Mouse (Mus musculus): ENCODE data around the gene Whrn.
A peak's percentile ranks its signal among the peaks of the same experiment; 100 is the strongest.

The Whrn gene

DNA sequence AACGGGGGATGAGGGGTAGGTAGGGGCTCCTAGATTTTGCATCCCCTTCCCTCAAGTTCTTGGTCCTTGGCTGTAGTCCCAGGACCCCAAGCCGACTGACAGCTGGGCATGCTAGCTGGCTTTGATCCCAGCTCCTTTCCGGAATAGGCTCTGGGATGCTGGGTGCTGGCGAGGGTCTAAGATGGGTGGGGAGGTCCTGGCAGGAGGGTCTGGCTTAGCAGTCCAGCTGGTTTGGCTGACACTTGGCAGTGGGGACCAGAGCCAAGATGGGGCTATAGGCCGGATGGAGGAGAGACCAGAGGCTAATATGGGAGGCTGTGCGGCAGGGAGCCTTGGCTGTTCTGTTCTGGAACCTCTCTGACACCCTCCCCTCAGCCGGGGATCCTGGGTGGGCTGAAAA is 87.5 kb downstream of the Whrn start:
- peak; percentile 46 to 76 for DNase-seq (ENCODE audit: low spot score in 2 of 2)

DNA sequence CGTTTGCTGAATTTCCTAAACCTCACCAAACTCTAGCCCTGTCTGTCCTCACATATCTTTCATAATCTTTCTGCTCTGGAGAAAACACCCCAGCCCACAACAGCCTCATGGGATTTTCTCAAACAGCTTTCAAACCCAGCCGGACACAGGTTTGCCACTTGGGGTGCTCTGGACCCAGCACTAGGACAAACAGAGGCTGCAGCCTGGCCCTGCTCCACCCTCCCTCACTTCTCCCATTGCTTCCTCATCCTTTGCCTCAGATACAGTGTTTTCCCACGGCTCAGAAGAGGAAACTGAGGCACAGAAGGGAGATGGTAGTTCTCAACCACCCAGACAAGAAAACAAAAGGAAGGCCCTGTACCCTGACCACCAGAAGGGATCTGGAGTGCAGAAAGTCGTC is 90.1 kb downstream of the Whrn start:
- DNase-seq (ENCODE audit: low spot score in 2 of 2), result no peak

DNA sequence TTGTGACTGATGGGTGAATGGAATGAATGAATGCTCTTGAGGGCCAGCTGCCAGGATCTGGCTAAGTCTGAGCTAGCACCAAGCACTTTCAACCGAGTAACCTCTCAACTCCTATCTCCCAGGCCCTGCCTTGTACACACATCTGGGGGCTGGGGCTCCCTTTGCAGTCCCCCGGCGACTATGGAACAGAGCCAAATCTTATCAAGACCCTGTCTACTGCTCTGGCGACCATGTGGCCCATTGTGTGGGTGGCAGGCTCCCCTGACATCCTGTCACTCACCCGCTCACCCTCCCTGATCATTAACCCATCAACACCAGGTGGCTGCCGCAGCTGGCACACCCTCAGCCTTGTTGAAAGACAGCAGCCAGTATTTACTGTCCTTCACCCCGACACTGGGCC is 90.7 kb downstream of the Whrn start:
- no peak for DNase-seq (ENCODE audit: low spot score in 2 of 2)

DNA sequence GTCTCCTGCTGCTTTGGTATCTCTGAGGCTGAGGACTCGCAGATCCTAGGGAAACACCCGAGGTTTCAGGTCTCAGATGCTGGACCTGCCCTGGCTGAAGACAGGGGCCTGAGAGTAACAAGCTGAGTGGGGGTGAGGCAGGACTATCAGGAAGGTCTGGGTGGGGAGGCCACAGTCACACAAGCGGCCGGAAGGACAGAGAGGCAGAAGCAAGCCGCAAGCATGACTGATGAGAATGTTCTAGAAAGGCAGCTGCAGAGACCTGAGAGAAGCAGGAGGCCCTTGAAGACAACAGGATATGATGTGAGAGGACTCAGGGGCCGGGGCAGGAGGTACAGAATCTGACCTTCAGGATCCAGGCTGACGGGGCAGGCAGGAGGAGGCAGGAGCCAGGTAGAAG is 91.6 kb downstream of the Whrn start:
- DNase-seq (ENCODE audit: low spot score in 2 of 2), result no peak

DNA sequence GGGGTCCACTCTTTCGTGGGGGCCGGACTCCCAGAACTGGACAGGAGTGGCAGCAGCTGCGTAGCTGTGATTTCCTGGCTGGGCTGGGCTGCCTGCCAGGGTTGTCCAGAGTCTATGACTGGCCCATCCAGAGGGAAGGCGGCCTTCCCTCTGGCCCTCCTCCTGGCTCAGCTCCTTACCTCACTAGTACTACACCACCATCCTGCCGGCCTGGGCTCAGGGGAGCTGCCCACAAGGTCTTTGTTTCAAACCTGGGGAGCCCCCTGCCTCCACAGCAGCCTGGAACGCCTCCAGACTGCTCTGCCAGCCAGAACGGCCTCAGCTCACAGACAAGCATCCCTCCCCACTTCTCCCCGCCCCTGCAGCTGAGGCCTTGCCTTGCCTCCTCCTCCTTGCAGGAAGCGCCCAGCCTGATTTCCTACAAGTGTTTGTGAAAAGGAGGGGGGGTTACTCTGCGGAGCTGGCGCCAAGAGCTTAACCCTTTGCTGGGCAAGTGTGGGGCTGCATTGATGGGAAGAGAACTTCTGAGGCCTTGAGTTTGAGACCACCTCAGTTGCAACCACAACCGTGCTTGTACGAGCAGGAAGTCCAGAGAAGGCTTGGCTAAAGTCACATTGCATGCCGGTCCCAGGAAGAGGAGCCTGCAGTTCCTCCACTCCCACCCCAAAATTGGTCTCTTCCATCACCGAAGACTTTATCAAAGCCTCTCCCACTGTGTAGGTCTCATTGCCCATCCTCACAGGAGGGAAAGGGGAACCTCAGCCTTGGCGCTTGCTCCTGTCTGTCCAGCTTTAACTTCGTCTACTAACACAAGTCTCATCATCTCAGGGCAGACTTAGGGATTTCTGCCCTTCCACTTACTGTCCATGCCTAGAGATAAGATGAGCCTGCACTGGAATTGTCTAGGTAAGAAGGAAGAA is 92.5 kb downstream of the Whrn start, which contains the start of gene Akna:
Akna (minus strand) TSS at position 315 of the 920 bp plus-strand sequence.
- DNase-seq (ENCODE audit: low spot score in 2 of 2), result peak; percentile 64 to 82

DNA sequence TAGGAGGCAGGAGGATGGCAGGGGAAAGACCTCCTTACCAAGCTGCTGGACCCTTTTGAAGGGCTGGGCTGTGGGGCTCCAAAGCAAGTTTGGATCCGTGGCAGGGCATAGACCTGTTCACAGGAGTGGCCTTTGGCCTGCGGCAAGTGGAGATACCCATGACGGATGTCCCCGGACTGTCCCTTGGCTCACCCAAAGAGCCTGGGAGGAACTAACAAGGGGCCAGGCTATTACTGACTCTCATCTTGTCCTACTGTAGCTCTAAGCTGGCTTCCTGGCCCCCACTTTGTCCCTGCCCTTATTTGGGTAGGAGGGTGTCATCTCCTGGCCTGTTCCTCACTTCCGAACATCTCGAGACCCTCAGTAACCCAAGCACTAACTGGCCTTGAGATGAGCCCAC is 93.2 kb downstream of the Whrn start:
- DNase-seq (ENCODE audit: low spot score in 2 of 2), result no peak

DNA sequence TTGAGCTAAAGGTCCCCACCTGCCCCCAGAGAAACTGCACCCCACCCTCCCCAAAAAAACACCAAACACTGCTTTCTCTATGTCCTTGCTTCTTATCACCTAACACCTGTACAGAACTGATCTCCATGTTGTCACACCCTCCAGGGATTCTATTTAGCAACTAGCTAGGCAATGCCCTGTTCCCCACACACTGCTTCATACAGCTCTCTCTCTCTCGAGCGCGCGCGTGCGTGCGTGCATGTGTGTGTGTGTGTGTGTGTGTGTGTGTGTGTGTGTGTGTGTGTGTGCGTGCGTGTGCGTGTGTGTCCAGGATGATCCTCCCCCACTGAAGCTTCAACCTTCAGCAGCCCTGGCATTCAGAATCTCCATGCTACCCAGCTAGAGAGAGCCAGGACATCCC is 93.7 kb downstream of the Whrn start:
- DNase-seq (ENCODE audit: low spot score in 2 of 2), result no peak

DNA sequence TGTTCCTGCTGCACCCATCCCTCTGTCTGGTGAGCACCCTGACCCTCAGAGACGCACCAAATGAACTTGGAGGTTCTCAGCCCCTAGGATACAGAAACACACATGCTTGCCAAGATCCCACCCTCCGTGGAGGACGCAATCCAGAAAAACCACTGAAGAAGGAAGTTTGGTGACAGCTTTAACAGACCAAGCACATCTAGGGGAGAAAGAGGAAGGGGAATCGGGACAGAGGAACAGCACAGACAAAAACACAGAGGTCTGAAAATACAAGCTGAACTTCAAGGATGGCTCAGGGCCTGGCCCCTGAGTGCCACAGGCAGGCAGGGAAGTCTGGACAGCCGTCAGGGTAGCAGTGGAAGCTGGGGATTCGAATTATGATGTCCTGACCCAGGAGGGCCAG is 94.2 kb downstream of the Whrn start:
- no peak for DNase-seq (ENCODE audit: low spot score in 2 of 2)

DNA sequence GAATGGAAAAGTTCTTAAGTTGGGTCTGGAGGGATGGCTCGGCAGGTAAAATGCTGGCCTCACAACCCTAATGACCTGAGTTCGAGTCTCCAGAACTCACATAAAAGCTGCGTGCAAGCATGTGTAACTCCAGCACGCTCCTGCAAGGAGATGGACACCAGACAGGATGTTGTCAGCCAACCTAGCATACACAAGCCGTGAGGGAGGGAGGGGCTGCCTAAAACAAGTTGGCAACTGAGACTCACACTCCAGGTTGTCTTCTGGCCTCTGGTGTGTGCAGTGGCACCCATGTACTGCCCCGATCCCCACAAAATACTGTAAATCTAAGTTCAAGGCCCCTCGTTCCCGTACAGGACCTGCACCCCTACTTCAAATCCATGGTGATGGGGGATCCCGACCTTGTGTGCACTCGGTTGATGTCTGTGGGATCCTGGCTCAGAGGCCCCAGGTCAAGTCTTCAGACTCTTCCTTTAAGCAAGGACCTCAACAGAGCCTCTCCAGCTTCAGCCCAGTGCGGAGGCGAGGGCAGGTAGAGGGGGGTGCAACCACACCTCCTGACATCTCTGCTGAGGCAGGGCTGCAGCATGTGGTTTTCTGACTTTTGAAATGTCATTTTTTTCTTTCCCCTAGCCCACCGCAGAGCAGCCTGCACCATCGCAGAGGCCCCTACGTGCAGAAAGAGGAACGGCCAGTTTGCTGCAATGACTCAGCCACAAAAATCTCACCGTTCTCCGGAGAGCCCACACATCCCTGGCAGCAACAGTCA is 95.1 kb downstream of the Whrn start:
- no peak for DNase-seq (ENCODE audit: low spot score in 2 of 2)

DNA sequence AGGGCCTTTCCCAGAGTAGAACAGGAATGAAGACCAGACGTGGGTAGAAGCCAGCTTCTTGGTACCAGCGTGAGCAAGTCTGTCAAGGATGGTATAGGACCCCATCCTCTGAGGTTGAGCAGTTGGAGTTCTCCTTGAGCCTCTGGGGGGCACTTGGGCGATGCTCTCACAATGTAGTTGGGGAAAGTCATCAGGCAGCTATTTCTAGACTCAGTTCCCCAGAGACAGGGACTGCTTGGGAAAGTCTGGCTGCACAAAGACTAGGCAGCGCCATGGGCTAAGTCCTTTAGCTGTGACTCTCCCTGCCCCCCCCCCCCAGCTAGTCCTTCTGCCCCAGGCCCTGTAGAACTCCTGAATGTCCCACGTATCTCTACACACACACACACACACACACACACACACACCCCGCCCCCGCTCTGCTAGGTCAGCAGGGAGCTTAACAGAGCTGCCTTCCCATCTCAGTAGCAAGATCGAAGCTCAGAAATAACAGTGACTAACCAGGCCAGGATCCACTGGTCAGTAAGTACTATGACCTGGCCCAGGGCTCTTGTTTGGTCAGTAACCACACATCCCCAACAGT is 96.0 kb downstream of the Whrn start:
- DNase-seq (ENCODE audit: low spot score in 2 of 2), result no peak

DNA sequence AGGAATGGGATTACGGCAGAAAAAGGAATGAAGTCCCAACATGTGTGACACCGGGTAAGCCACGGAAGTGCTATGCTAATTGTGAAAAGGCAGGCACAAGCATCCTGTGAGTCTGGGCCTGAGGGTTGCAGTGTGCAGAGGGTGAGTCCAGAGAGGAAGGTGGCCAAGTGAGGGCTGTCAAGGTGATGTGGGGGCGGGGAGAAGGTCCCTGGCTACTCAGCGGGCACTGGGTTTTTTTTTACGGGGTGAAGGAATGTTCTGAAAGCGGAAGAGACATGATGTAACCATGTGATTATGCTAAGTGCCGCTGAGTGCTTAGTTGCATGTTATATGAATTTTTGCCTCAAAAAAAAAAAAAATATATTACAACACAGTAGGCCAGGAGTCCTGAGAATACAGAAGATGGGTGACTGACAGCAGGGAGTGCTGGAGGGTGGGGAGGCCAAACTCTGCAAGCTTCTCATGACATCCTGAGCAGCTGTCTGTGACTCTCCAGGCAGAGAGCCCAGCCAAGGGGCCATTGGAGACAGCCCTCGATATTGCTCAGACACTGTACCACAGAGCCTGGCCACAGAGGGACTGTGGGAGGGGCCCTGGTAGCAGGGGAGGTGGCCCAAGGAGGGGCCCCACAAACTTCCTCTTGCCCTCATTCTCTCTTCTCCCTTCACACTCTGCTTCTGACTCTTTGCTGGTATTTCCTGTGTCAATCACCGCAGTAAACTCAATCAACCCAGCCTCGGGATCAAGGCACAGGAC is 96.8 kb downstream of the Whrn start:
- DNase-seq (ENCODE audit: low spot score in 2 of 2), result no peak

DNA sequence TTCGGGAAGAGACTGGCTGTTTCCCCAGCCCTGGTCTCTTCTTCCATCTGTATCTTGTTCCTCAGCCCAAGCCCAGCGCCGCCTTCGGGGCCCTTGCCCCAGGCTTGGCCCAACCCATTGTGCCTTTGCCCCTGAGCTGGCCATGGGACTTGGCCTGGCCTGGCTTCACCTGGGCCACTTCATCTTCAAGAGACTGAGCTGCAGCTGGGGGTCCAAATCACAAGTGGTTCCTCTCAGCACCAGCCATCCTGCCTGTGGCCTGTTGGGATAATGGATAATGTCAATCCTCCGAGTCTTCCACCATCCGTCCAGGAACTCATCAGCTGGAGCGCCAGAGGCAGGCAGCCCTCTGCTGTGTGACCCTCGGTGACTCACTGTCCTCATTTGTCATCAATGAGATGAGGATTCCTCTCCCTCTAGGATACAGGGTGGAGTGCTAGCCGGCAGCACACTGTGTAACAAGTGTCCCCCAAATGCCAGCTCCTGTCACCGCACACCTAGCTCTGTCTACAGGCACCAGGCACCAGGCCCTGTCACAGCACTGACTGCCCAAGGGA is 97.7 kb downstream of the Whrn start:
- no peak for DNase-seq (ENCODE audit: low spot score in 2 of 2)

DNA sequence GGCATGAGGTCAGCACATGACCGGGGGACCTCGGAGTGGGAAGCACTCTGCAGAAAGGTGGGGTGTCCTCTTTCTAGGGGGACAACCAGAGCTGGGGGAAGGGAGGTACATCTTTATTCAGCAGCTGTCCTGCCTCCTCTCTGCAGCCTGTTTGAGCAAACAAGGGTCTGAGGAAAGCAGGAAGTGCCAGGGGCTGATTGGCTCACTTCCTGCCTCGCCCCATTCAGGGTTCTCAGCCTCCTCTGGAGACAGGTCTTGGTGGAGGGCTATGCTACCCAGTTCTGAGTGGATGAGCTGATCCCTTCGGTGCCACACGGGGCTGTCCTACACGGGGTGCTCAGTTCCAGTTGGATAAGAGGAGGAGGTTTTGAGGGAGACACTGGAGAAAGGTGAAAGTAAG is 104.5 kb downstream of the Whrn start:
- DNase-seq (ENCODE audit: low spot score in 2 of 2), result no peak

DNA sequence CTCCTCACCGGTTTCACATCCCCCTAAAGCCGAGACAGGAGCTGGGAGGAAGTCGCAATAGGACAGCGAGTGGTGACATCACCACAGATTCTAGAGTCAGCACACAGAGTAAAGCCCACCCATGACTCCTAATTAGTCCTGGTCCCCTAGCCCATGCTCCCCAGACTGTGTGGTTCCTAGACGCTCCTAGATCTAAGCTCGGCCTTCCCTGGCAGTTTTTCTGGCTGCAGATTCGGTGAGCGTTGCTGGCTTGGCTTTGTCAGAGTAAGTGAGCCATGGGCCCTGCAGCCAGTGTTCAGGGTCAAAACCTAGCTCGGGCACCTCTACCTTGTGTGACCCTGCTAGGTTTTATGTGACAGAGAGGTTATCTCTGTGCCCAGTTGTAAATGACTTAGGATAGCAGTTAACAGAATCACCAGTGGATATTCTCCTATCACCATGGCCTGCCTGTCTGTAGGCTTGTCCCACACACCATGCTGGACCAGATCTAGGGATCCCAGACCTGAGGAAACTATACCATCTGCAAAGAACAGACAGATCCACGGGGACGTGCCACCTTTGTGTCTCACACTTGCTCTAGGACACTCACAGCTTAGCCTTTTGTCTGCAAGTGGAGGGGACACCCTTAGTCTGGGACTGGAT is 105.8 kb downstream of the Whrn start:
- DNase-seq (ENCODE audit: low spot score in 2 of 2), result no peak

DNA sequence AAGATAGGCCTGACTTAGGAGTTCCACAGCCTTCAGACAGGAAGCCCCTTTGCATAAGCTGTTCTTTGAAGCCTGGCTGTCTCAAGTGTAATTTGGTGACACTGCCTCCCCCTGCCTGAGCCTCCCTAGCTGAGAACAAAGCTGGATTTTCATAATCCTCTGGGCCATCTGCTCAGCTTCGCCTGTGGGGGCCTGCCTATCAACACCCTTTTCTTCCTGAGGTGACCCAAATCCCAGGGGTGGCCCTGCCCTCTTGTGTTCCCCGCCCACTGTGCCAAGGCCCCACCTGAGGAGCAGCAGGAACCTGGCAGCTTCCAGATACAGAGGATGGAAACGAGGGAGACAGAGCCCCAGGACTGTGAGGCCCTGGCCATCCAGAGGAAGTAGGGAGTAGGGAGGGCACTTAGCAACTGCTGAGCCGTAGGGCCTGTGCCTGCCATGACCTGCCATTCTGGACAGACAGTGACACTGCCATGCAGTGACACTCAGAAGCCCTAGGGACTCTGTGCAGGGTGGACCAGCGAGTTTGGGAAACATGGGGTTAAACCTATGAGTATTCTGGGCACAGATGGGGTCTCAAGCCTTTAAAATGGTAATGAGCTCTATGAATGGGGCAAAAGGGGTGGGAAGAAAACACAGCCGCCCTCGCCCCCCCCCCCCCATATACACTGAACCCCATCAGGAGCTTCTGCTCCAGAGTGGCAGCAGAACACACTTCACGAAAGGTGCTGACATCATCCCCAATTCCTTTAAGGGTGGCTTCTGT is 106.5 kb downstream of the Whrn start:
- no peak for DNase-seq (ENCODE audit: low spot score in 2 of 2)

DNA sequence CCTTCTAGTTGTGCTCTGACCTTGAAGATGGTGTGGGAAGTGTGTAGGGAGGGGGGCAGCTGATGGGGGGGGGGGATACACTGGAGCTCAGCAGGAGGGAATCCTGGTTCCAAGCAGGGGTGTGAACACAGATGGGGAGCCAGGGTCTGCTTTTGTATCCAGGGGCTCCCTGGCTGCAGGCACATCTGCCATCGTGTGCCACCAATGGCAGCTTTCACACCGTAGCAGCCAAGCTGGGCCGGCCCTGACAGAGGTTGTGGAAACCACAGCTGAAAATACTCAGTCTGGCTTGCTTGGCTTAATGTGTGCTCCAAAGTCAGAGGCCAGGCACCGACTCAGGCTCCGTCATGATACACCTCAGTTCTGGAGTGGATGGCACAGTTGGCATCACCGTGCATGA is 107.8 kb downstream of the Whrn start:
- DNase-seq (ENCODE audit: low spot score in 2 of 2), result no peak

DNA sequence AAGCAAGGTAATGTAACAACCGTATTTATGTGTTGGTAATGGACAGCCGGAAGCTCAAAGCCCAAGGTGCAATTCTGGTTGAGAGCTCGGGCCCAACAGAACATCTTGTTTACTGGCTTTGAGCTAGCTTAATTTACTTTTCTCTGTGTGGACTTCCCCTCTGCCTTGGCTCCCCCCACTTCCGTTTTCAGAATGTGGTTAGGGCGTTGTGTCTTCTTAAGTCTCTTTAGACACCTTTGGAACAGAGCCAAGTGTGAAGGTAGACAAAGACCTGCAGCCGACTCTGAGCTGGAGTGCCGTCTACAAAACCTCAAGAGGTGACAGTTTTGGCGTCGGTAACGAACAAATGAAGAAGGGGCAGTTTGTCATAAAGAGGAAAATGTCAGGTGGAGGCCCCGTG is 110.0 kb downstream of the Whrn start:
- DNase-seq (ENCODE audit: low spot score in 2 of 2), result no peak

DNA sequence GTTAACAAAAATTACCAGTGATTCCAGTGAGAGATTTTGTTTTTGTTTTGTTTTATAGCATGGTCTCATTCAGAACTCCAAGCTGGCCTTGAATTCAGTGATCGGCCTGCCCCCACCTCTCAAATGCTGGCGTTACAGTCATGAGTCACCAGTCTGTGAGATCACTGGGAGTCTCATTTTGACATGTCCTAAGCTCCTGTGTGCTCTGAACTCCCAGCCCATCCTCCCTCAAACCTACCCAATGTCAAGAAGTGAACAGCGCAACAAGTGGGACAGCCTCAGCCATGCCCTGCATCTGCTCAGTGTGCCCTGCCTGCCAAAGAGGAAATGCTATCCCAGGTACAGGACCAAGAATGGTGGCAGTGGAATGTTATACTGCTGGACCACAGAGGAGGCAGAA is 110.5 kb downstream of the Whrn start:
- no peak for DNase-seq (ENCODE audit: low spot score in 2 of 2)

DNA sequence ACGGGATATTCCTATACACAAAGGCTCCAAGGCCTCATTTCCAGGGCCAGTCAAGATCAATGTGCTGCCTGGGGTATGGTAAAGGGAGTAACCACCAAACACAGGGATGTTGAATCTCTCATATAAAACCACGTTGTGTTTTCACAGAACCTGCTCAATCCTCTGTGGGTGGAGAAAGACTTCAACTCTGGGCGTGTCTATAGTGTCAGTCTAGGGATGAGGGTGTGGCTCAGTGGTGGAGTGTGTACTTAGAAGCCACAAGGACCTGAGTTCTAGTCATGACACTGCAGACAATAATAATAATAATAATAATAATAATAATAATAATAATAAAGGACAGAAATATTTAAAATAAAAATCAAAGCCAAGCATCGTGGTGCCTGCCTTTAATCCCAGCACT is 111.5 kb downstream of the Whrn start:
- no peak for DNase-seq (ENCODE audit: low spot score in 2 of 2)

DNA sequence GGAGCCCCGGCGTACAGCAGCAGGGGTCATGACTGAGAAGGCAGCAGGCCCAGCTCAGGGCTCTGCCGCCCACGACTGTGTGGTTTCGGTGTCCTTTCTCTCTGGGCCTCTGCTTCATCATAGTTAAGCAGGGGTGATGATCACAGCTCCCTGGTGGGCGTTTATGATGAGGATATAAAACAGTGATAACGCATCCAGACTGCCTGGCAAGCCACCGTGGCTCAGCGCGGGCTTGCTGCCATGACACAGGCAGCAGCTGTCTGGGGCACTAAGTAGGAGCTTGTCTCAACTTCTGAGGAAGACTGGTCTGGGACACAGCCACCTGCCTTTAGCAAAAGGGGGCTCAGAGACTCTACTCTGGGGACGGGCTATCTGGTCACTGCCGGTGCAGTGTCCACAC is 112.3 kb downstream of the Whrn start:
- DNase-seq (ENCODE audit: low spot score in 2 of 2), result no peak

Measured in cerebellum, postnatal 4 days (tissue).